Mouse (Mus musculus) neural tube, embryonic 10.5 days (tissue): ENCODE data around the gene Pard3.
A peak's percentile ranks its signal among the peaks of the same experiment; 100 is the strongest.

ENCODE experiments used
- DNase-seq: peaks from one replicate; pipeline ENCODE4 v3.0.0-alpha.2; 2017; ENCODE audit warnings: low spot score; ENCODE audit errors: extremely low spot score

Pard3 gene

DNA sequence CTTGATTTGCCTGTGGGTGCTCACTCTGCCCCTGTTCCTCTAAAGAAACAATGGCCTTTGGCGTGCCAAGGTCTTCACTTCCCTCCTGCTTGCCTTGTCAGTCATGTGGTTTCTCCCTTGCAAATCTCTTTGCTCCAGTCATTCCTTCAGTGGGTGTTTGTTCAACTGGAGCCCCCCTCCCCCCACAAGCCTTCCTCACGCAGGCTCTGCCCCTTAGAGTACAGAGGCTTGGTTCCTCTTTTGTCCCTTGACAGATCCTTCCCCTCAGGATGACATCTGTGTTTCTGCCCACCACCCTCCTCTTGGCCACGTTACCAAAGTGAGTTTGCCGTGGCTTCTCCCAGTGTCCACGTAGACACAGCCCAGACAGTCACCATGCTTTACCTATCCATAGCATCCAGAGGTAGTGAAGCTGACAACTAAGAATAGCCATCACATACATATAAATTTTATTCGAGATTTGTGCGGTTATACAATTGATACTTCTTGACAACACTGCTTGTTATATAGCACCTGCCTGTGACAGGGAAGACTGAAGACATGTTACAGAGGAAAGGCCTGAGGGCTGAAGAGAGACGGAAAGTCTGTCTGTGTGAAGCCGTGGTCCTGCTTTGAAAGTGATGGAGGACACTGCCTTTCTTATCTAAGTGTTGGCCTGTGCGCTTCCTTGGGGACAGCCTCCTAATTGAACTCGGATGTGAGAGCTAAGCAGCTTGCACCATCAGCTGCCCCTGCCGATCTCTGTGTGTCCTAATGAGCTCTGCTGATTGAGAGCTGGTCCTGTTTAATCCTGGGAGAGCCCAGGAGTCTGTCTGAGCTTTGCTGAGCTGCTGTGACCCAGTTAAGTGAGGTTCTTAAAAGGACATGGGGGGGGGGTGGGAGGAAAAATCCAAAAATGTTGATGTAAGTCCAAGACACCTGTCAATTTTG lies 266.8 kb downstream of the Pard3 start:
- DNase-seq = no peak

DNA sequence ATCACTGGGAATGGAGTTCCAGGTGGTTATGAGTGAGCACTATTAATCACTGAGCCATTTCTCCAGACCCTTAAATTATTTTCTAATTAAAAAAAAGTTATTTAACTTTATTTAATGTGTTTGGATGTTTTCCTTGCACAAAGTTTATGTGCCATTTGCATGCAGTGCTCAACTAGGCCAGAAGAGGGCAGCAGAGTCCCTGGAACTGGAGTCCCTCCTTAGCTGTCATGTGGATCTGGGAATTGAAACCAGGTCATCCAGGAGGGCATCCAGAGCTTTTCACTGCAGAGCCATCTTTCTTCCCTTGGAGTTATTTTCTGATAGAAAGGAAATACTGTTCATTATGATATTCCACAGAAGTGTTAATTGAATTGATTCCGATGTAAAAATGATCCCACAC lies 268.1 kb downstream of the Pard3 start:
- DNase-seq = peak; percentile 66

DNA sequence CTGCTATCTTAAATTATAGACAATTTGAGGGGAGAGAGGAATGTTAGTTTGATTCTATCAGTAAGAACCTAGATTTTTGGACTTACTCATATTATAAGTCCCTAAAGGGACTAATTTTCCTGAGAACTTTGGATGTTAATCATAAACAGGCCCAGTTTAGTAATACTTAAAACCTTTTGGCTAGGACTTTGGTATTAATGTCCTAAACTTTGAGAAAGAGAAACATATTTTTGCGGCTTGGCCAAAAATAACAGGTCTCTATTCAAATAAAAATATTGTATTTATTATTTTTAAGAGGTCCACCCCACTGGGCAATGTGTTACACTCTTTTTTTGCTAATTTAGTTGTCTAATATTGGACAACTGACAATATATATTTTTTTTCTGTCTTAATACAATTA lies 271.5 kb downstream of the Pard3 start:
- DNase-seq = no peak

DNA sequence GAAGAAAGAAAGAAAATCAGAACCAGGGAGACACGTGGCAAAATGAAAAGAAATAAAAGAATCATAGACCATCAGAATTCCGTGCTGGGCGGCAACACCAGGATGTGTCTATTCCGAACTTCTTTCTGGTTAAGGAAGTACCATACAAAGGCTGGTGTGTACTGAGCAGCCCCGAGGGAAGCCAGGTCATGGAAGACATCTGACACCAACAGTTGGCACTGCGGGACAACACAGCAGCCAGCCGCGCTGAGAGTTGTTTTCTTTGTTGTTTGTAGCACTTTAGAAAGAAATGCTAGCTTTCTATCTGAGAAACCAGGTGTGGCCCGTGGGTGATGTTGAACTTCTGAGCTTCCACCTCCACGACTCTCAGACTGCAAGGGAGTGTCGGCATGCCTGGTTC lies 274.5 kb downstream of the Pard3 start:
- DNase-seq = peak; percentile 11

DNA sequence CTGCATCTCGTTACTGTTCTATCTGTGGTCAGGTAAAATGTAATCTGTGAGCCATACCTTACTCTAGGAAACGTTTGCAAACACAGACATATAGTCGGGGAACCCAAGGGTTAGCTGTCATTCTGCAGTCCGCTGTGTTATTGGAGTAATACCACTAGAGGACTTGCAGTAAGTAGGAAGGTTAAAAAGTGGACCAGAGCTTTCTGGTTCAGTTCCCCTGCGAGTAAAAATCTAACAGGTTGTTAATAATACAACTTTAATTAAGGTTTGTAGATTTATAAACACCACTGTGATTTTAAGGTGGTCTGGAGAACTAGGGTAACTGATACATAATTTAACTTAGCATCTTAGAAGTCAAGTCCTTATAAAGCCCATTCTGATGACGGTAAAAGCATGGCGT lies 277.4 kb downstream of the Pard3 start:
- DNase-seq = peak; percentile 7

- no peak for DNase-seq
Measured at GRCm38 (mm10) chr8:127343115-127343514, 279.4 kb downstream of the Pard3 start.

- no peak for DNase-seq
Measured at GRCm38 (mm10) chr8:127344421-127344820, 280.7 kb downstream of the Pard3 start.

DNA sequence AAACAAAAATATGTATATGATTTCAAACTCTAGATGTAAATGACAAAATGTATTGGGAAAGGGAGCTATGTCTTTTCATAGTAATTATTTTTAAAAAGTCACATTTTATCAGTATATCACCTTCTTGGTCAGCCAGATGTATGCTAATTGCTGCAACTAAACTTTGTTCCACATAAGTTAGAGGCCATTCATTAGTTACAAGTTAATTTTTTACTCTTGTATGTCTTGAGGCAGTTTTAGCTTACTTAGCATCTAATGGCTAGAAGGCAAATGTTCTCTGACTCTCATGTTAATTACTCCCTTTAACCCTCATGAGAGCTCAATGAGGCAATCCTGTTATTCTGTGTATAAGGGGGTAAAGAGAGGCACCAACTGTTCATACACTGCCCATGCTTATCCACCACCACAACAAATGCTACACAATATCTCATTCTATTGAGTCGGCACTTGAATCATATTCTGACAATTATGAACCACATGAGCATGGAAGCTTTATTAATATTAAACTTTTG lies 282.3 kb downstream of the Pard3 start:
- DNase-seq = no peak

DNA sequence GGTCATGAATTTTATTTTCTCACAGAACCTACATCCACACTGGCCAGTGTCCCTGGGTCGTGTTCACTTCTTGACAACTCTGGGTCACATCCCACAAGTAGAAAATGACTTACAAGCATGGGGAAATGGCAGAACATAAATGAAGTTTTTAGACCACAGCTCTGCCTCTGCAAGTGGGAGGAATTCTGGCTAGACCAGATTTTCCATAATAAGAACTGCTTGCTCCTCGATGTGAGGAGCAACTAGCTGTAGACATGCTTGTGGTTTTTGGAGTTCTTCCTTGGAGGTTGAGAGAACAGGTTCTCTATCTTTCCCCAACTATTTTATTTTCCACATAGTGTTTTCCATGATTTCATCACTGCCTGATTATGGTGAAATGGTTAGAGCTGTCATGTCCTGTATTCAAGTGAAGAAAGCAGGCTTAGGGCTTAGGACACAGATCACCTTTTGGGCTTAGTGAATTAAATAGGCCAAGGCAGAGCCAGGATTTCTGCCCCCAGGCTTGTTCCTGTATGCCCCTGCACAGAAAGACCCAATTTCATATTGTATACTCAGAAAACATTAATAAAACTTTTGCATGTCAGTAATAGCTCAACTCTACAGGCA lies 284.3 kb downstream of the Pard3 start:
- DNase-seq = peak; percentile 3

GRCm38 (mm10) chr8:127361796-127362195 lies 298.1 kb downstream of the Pard3 start:
- DNase-seq = no peak

- DNase-seq = no peak
Measured at GRCm38 (mm10) chr8:127368347-127368746, 304.7 kb downstream of the Pard3 start.

GRCm38 (mm10) chr8:127371326-127371949 lies 307.7 kb downstream of the Pard3 start:
- no peak for DNase-seq

GRCm38 (mm10) chr8:127377775-127378174 lies 314.1 kb downstream of the Pard3 start:
- DNase-seq = no peak

GRCm38 (mm10) chr8:127378994-127379858 lies 315.5 kb downstream of the Pard3 start:
- DNase-seq = no peak

DNA sequence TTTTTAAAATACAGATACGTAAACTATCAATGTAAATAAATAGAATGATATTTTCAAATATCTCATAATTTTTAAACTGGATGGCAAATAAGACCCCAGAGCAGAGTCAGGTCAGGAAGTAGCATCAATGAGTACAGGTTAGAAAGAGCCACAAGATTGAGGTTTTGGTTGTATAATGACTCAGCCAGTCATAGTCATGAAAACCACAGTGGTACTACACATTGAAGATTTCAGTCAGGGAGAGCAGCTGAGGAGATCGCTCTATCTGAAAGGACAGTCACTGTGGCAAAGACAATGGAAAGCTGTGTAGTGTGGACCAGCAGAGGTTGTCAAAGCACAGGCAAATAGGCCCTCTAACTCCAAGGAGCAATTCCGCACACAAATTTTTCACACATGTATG lies 317.6 kb downstream of the Pard3 start:
- no peak for DNase-seq

DNA sequence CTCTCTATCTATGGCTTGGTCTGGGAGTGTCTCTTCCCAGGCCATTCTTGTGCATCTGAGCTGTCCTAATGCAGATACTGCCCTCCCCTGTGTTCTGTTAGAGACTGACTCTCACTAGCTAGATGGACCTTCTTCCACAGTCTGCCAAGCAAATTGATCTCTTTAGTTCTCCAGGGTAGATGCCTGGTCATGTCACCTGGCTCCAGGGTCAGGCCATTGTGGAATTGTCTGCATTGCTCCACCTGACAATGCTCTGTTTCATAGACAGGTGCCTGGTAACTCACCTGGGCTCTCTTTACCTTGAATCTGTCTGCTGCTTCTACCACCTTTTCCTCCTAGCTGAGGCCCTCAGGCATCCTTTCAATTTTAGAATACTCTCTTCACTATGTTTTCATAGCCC lies 329.0 kb downstream of the Pard3 start:
- DNase-seq = no peak

- DNase-seq = no peak
Measured at GRCm38 (mm10) chr8:127395488-127395887, 331.8 kb downstream of the Pard3 start.

- DNase-seq = no peak
Measured at GRCm38 (mm10) chr8:127405815-127406214, 342.1 kb downstream of the Pard3 start.

DNA sequence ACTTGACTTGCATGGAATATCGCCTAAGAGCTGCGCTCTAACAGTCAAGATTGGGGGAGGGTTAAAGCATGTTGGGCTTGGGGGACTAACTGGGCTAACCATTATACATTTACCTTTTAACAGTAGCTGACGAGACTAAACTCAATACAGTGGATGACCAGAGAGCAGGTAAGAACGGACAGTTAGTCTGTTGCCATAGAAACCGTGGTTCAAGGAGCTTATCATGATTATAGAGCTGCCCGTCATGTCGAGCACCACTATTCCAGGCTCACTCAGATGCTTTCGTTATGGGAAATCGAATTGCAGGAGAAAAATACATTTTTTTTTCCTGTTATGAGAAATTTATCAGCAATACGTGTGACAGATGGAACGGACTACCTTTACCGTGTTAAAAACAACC lies 346.9 kb downstream of the Pard3 start:
- DNase-seq = no peak

GRCm38 (mm10) chr8:127411190-127411848 lies 347.6 kb downstream of the Pard3 start:
- no peak for DNase-seq

DNA sequence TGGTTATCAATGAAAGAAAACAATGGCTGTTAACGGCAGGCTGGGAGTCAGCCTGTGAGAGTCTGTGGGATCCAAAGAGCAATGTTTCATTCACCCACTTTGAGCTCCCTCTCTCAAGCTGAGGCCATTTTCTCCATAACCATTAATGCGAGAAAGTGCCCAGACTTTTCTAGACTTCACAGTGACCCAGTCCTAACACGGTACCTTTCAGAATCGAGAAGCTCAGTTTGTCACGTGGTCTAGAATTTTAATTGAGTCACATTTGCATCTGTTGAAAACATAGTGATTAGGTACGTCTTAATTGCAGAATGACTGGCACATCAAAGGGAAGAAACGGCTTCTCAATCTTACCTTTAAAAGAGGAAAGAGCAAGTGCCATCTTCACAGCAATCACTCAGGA lies 359.3 kb downstream of the Pard3 start:
- DNase-seq = no peak
